Mouse (Mus musculus) stomach, postnatal 0 days (tissue): ENCODE measurements around the gene Hnrnpr. TPM values are rescaled to one million over a fixed set of nuclear protein-coding genes. Genes with fewer than 3 reads are reported as not detected.

Experiments
- ATAC-seq: fragments of 200-750 bp; cut with Nextera tagmentation; 2 replicates; pipeline ENCODE4 v1.8.0; 2017; ENCODE audit not compliant: low FRiP score, low TSS enrichment
- DNase-seq: peaks from one replicate; pipeline ENCODE4 v3.0.0-alpha.2; 2016; ENCODE audit warnings: low spot score
- H3K27ac ChIP-seq: fragments of 300-500 bp; sonication (generic); replicated peaks from 2 replicates; pipeline ENCODE4 v1.5.1; 2014; ENCODE audit warnings: mild to moderate bottlenecking, control low read depth
- H3K27me3 ChIP-seq: fragments of 300-500 bp; sonication (generic); 2 replicates; pipeline ENCODE4 v1.6.1; 2014; ENCODE audit warnings: low read length; ENCODE audit not compliant: control insufficient read depth, insufficient read depth
- H3K36me3 ChIP-seq: fragments of 300-500 bp; sonication (generic); 2 replicates; pipeline ENCODE4 v1.6.1; 2014; ENCODE audit warnings: low read length, mixed read lengths; ENCODE audit not compliant: control insufficient read depth, insufficient read depth
- H3K4me1 ChIP-seq: fragments of 300-500 bp; sonication (generic); replicated peaks from 2 replicates; pipeline ENCODE4 v1.6.1; 2014; ENCODE audit warnings: antibody characterized with exemption; ENCODE audit not compliant: control insufficient read depth, insufficient read depth
- H3K4me2 ChIP-seq: fragments of 300-500 bp; sonication (generic); replicated peaks from 2 replicates; pipeline ENCODE4 v1.6.1; 2014; ENCODE audit warnings: low read depth, mild to moderate bottlenecking, control low read depth, moderate library complexity
- H3K4me3 ChIP-seq: fragments of 300-500 bp; sonication (generic); 2 replicates; pipeline ENCODE4 v1.5.1; 2014; ENCODE audit warnings: low read depth, low read length, control low read depth
- H3K9ac ChIP-seq: fragments of 300-500 bp; sonication (generic); 2 replicates; pipeline ENCODE4 v1.6.1; 2014; ENCODE audit warnings: mild to moderate bottlenecking, low read length, control low read depth, mixed read lengths
- H3K9me3 ChIP-seq: fragments of 300-500 bp; sonication (generic); 2 replicates; pipeline ENCODE4 v1.6.1; 2016; ENCODE audit warnings: low read length; ENCODE audit not compliant: control insufficient read depth
- CTCF ChIP-seq: IDR thresholded peaks from 2 replicates; pipeline ENCODE4 v1.5.1; 2016; ENCODE audit warnings: antibody characterized with exemption, low read depth, mild to moderate bottlenecking, moderate library complexity
- EP300 ChIP-seq: optimal IDR thresholded peaks from 2 replicates; pipeline ENCODE3; 2016; ENCODE audit warnings: antibody characterized with exemption
- WGBS: fragments of 180-500 bp; shearing (Covaris S2); extraction: QIAGEN DNeasy Blood & Tissue Kit; methylation state at CpG from one replicate; pipeline ENCODE4 v1.1.7; 2014; 5-methylcytosine and 5-hydroxymethylcytosine counted together
- polyA plus RNA-seq: library from polyadenylated mRNA; unstranded; fragments of >200 nt; fragmentation: Nextera tagmentation; extraction: Ambion mirVana; gene quantifications from 2 replicates; pipeline ENCODE4 v1.2.1, GENCODE M21; 2015

Gene Hnrnpr
- polyA plus RNA-seq, 1 experiment from 2014 or later, result 54.8 TPM

DNA sequence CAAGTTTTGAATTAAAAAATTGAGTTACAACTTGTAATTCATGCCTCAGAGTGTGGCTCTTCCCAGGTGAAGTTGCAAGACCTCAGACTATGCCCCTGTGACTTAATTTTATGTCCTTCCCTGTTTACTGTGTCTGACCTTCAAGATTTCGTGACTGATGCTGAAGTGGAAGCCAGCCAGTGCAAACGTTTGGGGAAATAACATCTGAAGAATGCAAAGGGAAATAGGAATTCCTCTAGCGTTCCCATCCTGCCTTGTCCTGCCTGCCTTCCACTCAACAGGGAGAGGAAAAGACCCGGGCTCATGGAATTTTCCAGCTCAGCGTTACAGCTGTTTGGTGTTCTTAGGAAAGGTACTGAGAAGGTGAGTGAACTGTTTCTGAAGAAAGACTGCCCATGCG, 46.3 kb downstream of the Hnrnpr start:
- ATAC-seq, result no peak
- Histone ChIP-seq H3K36me3 (peaks cover 6% of the 10 kb centered on the region; the same call in 1 of the 2 replicates), H3K27ac (no peak overlapping the region), H3K4me2 (no peak overlapping the region), H3K4me1 (no peaks in the 10 kb centered on the region), H3K27me3 (no peaks in the 10 kb centered on the region), H3K9ac (no peak overlapping the region), H3K4me3 (no peak overlapping the region), H3K9me3 (no peaks in the 10 kb centered on the region)
- no peak for TF ChIP-seq EP300
- TF ChIP-seq CTCF, result no peak
- 50% methylated on average over 6 of the region's 6 CpGs for WGBS
- DNase-seq, result no peak

DNA sequence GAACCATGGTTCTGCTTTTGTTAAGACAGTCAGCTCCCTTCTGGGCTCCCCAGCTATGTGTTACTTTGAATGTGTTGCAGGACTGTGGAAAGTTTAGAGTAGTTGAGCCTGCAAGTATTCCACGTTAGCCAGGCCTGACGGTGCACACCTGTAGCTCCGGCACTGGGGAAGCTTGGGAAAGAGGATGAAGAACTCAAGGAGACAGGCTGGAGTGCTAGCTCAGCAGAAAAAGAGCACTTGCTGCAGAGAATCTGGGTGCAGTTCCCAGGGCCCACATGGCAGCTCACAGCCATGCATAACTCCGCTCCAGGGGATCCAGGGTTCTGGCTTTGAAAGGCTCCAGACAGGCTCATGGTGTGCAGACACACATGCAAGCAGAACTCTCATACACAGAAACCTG, 46.7 kb downstream of the Hnrnpr start:
- H3K27ac ChIP-seq, result no peak overlapping the region

DNA sequence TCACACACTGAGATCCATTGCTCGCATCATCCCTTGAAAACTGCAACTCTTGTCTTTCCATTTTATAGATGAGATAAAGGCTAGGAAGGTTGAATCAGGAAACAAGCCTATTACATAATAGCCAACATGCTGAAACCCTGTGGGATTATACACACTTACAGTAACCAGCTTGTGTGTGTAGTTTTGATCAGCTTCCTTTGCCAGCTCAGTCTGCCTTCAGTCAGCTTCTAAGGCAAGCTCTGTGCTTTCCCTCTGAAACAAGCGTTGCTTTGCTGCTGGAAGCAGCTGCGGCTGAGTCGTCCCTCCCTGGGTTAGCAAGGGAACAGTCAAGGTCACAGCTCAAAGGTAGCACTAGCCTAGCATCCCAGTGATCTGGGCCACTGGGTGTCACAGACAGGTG, 57.1 kb downstream of the Hnrnpr start:
- no peak for ATAC-seq

More for the DNA sequence above, 46.7 kb downstream of the Hnrnpr start:
- H3K27me3 ChIP-seq, result no peaks in the 10 kb centered on the region
- no peak for TF ChIP-seq EP300
- TF ChIP-seq CTCF, result no peak
- ATAC-seq, result no peak
- WGBS, result 76% methylated on average over 4 of the region's 4 CpGs
- H3K4me3 ChIP-seq, result no peak overlapping the region
- no peak for DNase-seq
- no peak overlapping the region for H3K9ac ChIP-seq
- no peak overlapping the region for H3K4me2 ChIP-seq
- peaks cover 6% of the 10 kb centered on the region; the same call in 1 of the 2 replicates for H3K36me3 ChIP-seq
- H3K4me1 ChIP-seq, result no peaks in the 10 kb centered on the region
- no peaks in the 10 kb centered on the region for H3K9me3 ChIP-seq

DNA sequence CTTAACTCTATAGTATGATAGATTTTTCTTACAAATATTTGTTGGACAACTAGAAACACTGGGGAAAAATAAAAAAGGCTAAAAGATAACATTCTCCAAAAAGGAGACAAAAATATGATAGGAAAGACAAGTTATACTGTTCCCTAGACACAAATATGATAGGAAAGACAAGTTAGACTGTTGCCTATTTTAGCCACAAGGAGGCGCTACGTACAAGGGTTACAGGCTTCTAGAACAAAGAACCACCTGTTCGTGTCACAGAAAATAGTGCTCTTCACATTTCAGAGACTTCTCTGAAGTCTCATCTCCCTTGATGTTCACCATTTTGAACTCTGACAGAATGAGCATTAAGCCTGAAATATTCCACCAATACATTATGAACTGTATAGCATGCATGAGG, 59.0 kb downstream of the Hnrnpr start:
- H3K9ac ChIP-seq, result no peak overlapping the region
- 2% methylated on average over 3 of the region's 3 CpGs for WGBS
- ATAC-seq (no peak), DNase-seq (peak; percentile 59)
- TF ChIP-seq EP300 (no peak), CTCF (peak; percentile 92)
- H3K27ac ChIP-seq, result no peak overlapping the region
- H3K27me3 ChIP-seq, result no peaks in the 10 kb centered on the region
- H3K4me1 ChIP-seq, result no peaks in the 10 kb centered on the region
- H3K4me3 ChIP-seq, result no peak overlapping the region
- no peak overlapping the region for H3K4me2 ChIP-seq
- H3K9me3 ChIP-seq, result no peaks in the 10 kb centered on the region
- H3K36me3 ChIP-seq, result no peaks in the 10 kb centered on the region

More for the DNA sequence above, 57.1 kb downstream of the Hnrnpr start:
- Histone ChIP-seq H3K9ac (no peak overlapping the region), H3K36me3 (no peaks in the 10 kb centered on the region), H3K27me3 (no peaks in the 10 kb centered on the region), H3K4me1 (no peaks in the 10 kb centered on the region), H3K9me3 (no peaks in the 10 kb centered on the region), H3K27ac (no peak overlapping the region), H3K4me2 (no peak overlapping the region), H3K4me3 (no peak overlapping the region)
- WGBS, result 52% methylated on average over 4 of the region's 4 CpGs
- no peak for TF ChIP-seq EP300
- TF ChIP-seq CTCF, result no peak
- no peak for DNase-seq

DNA sequence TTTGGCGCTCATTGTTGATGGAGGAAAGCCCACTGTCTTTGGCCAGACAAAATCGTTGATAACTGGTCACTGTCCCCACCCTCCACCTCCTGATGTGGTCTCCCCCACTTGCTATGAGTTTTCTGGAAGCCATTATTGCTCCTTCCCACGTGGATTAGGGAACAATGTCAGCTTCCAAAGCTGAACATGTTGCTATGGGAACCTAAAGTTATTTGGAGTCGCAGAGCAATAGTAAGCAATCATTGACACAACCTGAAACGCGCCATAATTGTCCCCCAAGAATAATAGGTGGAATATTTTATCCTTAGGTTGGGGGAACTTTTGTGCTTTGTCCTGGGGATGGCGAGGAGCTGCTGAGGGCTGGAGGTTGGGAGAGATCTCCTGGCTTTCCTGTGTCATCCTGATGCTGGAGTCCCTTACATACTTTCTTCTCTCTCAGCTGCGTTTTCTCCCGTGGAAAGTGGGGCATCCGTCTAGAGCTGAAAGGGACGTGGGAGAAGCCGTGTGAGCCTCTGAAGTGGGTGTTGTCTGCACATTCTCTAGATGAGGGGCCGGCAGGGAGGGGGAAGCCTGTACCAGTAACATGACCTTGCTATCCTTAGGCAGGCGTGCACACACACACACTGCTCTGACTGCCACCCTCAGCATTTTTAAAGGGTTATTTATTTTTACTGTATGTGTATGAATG, 62.9 kb downstream of the Hnrnpr start:
- TF ChIP-seq CTCF (no peak), EP300 (no peak)
- no peak overlapping the region for H3K27ac ChIP-seq
- 35% methylated on average over 14 of the region's 14 CpGs for WGBS
- no peak overlapping the region for H3K9ac ChIP-seq
- no peak for ATAC-seq
- no peaks in the 10 kb centered on the region for H3K36me3 ChIP-seq
- H3K4me2 ChIP-seq, result no peak overlapping the region
- no peaks in the 10 kb centered on the region for H3K9me3 ChIP-seq
- H3K27me3 ChIP-seq, result no peaks in the 10 kb centered on the region
- no peaks in the 10 kb centered on the region for H3K4me1 ChIP-seq
- no peak overlapping the region for H3K4me3 ChIP-seq
- no peak for DNase-seq

DNA sequence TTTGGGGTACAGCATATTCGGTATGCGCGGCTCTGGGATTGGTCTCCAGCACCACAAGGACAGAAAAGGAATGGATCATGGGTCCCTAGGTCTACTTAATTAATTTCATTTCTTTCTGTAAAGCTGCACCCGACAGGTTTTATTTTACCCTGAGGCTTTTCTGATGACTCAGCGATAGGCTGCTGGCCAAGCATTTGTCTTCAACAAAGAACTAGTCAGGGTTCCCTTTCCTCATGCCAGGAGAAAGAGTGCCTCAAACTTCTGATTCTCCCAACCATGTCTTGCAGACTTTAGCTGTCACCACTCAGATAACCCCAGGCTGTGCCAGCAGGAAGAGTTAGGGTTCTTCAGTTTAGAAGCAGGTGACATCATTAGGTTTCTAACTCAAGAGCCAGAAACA, 66.3 kb downstream of the Hnrnpr start:
- Histone ChIP-seq H3K27me3 (no peaks in the 10 kb centered on the region), H3K4me1 (no peaks in the 10 kb centered on the region), H3K4me2 (no peak overlapping the region), H3K27ac (no peak overlapping the region), H3K9me3 (no peaks in the 10 kb centered on the region), H3K4me3 (no peak overlapping the region), H3K9ac (no peak overlapping the region), H3K36me3 (no peaks in the 10 kb centered on the region)
- ATAC-seq, result no peak
- no peak for DNase-seq
- WGBS, result 62% methylated on average over 5 of the region's 5 CpGs
- TF ChIP-seq CTCF, result no peak
- TF ChIP-seq EP300, result no peak
